Mouse (Mus musculus) urinary bladder, postnatal 36 days (tissue): ENCODE measurements around the gene BC048679.
A peak's percentile ranks its signal among the peaks of the same experiment; 100 is the strongest.
"Not testable (repeated sequence)": the region's sequence is repeated elsewhere in the genome, so short reads cannot be mapped to it uniquely, and the experiment has no call there.

Experiments
- DNase-seq, 2 experiments: peaks; one replicate each; pipeline ENCODE4 v3.0.0; 2022; ENCODE audit warnings: low spot score in 2 of 2, mixed read lengths in 1 of 2

The BC048679 gene

DNA sequence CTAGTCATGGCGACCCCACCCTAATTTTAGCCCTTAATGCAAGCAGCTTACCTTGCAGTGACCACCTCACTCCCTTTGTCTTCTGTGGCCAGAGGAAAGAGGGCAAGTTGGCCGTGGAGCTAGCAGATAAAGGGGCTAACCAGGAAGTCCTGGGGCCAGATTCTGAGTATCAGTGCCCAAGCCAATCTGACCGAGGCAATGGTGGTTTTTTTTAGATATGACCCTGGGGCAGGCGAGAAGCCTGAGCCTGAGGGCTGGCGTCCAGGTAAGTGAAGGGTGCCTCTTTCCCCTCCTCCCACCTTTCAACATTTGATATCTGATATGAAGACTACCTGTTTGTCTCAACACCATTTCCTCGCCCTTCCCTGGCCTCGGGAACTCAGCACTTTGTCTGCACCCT, at the start of gene BC048679:
Gene BC048679, minus strand, starts transcription at position 101 of the 400 bp plus-strand sequence.
- DNase-seq = no peak

DNA sequence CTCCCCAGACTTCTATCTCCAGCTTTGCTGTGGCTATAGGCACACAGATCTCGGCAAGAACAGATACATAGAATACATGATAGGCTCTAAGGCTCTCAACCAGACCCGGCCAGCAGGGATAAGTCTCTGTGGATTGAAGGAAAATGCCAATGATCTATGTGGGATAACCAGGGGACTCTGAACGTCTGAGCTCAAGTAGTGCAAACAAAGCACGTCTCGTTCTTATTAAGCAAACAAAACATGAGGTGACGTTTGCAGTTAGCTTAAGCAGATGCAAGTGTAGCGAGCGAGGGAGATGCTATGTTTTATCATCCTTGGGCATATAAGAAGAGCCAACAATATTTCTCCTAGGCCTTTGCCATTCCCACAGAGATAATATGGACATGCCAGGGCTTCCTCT, 44.9 kb upstream of the BC048679 start:
- no peak for DNase-seq

DNA sequence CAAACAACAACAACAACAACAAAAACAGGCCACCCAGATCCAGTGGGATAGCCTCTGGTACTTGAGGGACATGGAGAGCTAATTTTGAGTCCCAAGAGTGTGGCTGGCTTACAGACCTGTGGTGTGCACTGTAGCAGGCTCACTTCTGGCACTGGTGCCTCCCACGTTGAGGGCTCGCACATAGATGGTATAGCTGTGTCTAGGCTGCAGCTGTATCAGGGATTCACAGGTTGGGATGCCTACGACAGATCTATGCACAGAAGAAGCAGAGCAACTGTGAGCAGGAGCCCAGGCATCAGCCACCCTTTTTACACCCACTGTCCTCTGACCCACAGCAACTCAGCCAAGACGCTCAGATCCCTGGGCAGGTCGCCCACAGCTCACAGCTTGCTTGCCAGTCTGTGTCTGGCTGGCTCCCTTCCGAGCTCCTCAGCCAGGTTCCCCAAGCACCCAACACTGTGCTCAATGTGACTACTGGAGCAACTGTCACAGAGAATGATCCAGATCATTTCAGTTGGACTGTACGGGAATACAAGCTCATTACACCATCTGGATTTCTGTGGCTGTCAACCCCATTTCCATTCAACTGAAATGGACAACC, 43.9 kb upstream of the BC048679 start:
- peak in 1 of 2 experiments; percentile 75 for DNase-seq

DNA sequence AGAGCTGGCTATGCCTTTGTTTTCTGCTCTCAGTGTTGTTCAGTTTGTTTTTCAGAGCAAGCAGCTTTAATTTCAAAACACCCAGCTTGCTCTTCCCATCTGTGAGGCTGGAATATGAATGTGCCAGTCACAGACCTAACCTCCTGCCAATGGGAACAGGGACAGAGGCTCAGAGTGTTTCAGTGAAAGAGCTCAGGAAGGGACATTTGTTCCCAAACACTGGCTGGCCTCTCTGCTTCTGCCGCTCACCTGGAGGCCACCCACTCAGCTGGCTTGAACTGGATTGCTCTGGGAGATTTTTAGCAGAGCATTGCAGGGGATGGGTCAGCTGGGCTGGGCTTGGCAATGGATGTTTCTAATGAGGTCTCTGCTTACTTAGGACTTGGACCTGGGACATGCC, 42.9 kb upstream of the BC048679 start:
- no peak for DNase-seq

DNA sequence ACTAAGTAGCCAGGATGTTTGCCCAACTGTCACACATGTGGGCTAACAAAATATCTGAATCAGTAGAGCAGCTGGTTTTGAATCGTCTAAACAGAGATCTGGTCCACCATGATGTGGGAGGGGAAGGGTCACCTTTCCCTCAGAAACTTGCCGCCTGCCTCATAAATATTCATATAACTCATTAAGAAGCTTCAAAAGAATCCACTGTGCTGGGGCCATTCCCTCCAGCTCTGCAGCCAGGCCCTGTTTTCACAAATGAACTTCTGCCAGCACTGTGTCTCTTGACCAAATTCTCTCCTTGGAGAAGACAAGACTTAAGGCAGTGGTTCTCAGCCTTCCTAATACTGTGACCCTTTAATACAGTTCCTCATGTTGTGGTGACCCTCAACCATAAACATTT, 41.5 kb upstream of the BC048679 start:
- no peak for DNase-seq

DNA sequence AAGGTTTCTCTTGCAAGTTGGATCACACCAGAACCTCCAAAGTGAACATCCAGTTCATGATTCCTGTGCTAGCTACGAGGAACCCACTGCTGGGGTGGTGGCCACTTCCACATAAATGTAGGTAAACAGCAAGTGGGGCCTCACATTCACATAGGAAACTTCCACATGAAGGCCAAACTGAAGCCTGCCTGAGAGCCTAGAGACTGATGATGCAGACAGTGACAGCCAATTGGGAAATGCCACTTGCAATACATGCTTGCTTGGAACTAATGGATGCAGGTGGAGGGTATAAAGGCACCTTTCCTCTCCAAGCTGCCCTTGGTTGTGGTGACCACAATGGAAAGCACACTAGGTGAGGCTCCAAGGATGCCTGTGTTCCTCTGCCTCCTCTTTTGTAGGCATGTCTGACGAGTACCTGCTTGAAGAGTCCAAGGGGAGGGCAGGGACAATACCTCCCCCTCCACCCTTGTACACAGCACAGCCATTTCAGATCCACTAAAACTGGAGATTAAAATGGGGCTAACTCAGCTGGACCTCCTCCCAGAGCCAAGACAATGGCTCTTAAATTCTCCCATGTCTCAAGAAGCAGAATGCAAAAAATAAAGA, 40.1 kb upstream of the BC048679 start:
- no peak for DNase-seq

DNA sequence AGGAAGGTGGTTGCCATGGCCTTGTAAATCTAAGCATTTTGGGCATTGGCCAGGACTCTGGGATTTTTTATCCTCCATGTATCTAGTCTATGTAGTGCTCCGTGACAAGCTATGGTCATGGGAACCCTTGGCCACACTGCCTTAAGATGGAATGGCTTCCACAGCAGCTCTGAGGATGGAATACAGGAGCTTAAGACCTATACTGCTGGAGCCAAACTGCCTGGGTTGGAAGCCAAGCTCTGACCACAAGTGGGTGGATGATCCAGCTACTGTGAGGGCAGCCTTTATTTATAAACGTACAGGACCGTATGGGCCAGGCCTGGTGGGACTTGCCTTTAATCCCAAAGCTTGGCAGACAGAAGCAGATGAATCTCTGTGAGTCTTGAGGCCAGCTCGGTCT, 38.4 kb upstream of the BC048679 start:
- DNase-seq = no peak

DNA sequence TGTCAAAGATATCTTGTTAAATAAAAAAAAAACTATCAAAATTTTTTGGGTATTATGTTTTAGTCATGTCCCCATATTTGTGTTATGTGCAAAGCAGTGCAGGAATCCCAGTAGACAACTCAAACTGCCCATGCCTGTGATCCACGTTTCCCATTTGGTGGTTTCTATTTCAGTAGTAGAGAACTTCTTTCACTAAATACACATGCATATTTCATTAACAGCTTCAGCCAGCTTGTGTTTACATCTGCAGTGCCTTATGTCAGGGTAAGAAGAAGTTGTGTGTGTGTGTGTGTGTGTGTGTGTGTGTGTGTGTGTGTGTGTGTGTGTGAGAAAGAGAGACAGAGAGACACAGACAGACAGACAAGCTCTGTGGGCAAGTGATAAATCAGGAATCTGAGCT, 33.4 kb upstream of the BC048679 start:
- DNase-seq = no peak

DNA sequence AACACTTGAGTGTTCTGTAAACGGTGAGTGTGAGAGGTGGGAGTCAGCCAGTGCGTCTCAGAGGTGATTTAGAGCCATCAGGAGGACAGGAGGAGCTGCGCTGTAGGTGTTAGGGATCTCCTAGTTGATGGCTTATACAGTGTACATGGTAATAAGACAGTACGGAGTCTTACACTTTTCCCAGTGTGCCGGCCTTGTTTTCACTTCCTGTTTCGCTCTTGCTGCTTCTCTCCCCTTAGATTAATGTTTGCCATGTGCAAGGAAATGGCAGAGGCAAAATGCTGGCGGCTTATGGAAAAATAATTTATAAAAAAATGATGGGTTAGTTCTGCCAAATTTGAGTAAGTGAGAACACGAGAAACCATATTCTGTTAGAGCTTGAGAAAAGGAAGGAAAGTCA, 30.8 kb upstream of the BC048679 start:
- DNase-seq = no peak

DNA sequence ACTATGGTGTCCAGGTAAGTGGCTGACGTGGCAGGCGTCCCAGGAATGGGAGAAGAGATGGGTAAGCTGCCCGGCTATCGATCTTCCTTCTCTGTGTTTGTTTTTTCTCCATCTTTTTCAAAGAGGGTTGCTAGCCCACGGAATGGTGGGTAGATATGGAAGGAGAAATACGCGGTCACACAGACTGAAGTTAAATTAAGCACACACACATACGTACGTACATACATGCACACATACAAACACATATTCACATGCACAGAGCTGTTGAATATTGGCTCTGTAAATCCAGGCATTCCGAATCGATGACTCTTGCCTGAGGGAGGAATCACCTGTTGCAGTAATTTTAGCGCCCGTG, 25.6 kb upstream of the BC048679 start:
- no peak for DNase-seq

DNA sequence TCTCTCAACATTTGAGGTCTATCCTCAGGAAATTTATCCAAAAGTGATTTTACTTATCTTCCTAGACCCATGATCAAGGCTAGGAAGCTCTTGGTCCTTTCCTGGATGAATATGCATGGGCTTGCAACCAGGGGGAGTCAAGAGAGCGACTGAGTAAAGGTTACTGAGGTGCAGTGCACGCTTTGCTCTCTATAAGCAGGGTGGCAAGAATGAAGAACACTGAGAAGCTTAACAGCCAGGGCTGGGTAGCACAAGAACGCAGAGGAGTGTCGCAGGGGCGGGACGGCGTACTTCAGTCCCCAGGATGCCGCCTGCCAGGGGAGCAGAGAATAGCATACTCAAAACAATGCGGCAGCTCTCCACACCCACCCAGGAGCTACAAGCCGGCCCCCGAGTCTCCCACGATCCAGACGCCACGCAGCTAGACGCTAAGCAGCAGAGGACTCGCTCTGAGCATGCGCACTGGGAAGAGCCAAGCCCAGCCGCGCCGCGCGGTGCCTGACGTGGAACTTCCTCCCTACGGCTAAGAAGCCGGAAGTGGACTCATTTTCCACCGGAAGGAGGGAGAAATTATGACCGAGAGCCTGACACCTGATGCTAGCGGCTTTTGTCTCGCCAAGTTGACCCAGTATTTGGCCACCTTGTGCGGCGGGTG, 25.1 kb upstream of the BC048679 start:
- DNase-seq = peak; percentile 78 to 87

DNA sequence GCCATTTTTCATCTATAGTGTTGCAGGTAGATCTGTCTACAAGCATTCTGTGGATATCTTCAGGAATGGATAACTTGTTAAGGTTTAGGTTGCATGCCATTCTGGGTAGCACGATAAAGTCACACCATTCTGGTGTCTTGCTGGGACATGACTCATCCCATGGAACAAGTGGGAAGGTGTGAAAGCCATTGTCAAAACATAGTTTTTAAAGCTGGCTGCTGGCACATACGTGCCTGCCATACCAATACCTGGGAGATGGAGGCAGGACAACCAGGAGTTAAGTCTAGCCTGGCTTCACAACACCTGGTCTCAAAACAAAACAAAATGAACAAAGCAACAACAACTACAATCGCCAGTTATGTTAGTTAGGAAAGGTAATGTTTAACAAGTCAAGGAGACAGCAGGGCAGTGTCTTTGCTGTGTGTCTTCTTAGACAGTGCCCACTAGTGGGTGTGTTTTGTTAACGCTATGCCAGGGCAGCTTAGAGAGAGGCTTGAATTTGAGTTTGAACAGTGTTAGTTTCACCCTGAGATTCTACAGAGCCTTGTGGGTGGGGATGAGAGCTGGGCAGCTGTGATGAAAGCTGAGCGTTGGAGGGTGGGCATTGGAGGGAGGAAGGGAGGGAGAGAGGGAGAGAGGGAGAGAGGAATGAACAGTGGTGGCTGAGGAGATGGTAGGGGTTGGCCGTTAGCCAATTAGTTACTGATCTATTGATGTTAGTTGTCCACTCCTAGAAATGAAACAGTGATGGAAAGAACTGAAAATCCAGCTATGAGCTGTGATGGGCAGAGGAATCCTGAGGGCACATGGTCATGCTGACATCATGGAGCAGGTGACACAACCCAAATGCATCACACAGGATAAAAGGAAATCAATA, 18.3 kb upstream of the BC048679 start:
- DNase-seq = no peak

DNA sequence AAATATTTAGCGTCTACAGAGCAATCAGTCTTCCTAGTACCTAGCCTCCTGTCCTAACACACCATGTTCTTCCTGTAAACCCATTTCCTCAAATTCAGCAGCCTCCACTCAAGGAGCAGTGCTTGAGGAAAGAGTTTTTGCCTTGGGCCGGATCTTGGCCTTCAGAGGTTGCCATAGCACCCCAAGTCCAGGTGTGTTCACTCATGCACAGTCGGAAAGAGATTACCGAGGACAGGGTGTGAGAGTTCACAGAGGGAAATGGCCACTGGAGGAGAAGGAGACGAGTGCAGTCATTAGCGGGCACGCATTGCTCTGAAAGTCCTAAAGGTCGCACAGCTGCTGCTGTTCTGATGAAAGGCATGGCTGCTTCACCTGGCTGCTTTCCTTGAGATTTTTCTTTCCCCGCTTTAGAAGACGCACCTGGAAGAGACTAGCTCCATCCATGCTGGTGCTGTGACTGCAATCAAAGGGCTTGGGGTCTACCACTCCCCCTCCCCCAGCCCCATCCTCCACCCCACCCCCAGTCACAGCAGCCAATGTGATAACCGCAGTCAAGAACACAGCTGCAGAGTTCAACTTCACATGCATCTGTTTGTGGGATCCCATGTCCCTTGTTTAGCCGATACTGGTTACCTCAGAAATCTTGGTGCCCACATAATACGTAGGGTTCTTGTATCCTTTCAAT, 17.0 kb upstream of the BC048679 start:
- DNase-seq = no peak

DNA sequence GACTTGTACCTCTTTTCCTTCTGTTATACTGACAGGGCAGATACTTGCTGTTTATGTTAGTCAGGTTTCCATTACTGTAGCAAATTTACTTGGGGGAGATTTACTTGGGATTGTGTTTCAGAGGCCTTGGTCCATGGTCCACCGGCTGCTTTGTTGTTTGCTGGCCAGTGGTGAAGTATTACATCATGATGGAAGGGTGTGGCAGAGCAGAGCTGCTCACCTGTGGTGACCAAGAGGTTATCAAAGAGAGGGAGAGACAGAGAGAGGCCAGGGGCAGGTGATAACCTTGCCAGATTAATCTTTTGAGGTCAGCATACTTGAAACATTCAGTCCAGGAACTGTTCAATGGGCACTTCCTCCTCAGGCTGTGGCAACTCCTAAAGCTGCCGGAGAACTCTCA, 3.0 kb upstream of the BC048679 start:
- DNase-seq = no peak

DNA sequence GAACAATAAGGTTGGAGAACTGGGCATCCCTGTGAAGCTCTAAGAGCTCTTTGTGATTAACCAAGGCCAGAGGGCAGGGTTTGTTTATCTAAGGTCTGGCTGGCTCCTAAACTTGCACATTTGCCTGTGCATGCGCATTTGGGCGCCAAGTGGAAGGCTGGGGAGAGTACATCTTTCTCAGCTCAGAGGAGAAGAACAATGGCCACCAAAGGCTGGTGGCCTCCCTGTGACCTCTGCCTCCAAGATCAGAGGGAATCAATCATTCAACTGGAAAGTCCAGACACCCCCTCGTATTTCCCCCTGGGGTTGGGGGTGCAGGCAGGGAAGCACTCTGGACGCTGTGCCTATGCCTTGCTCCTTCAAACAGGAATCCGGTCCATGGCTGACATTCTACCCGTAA, 910 bp downstream of the BC048679 start:
- no peak for DNase-seq

DNA sequence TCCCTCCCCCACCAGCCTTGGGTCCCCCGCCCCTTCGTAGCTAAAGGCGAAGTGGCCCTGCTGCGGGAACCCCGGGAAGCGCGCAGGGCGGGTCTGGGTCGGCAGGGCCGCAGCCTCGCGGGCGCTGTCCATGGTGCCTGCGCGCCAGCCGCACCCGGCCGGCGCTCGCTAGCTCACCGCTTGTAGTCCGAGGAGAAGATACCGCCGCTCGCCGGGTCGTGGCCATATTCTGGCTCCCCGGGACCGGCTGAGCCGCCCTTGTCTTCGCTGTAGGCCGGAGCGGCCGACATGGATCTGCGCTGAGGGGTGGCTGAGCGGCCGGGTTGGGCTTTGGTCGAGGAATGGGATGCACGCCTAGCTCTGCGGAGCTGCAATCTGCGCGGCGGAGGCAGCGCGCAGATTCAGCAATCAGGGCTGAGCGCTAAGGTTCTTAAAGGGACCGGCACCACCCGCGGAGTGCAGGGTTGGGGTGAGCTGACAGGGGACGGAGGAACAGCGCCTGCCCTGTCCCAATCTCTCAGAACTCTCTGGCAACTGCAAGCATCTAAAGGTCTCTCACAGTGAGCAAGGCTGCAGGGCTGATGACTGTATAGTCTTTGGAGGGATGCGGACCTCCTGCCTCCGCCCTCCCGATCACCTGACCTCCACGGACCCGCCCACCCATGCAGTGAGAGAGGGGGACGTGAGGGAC, 4.6 kb downstream of the BC048679 start, which contains the start of gene Ap3b2:
Gene Ap3b2, minus strand, starts transcription at position 595 of the 691 bp plus-strand sequence.
- DNase-seq = peak; percentile 49 to 50

DNA sequence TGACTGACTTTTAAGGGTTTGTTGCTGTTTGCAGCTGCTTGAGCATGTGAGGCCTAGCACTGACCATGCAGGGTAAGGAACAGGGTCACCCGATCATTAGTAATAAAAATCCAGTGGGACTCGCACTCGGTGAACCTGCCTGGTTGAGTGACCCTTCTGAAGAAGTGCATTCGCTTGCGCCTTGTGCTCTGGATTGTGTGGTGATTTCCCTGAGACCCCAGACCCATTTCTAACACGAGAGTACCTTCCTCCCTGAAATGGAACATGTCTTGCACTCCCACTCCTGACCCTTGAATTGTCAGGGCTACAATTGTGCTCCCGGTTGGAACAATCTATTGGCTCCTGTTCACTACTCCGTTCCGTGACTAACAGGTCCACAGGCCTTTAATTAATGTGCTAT, 5.5 kb downstream of the BC048679 start:
- DNase-seq = no peak

DNA sequence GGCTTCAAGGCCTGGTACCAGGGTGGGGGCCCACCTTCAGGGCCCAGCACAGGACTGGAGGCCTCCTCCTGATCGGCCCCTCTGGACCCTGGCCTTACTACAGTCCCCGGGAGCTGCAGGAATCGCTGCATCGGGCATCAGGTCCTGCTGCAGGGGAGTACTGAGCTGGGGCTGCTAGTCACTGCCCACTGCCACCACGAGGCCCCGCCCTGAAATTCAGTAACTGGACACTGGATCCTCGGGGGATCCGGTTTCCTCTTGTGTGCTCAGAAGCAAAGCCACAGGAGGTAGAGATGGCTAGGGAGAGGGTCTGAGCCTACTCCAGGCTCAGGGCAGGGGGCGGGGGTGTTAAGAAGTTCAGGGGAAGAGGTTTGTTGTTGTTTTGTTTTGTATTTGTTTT, 8.4 kb downstream of the BC048679 start:
- no peak for DNase-seq

DNA sequence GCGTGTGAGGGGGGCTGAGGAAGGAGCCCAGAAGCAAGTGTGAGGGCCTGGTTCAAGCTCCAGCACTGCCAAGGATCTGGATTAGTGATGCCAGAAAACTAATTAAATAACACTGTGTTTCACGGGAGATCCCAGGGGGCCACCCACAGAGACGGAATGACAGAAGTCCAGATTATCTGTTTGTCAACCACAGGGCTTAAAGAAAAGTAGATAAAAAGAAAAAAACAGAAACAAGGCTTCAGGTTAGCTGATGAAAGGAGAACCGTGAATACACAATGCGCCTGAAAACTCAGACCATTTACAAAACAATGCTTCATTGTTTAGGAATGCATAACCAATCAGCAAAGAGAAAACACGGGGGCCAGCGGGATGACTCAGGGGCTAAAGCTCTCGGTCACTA, 17.3 kb downstream of the BC048679 start:
- DNase-seq = no peak

DNA sequence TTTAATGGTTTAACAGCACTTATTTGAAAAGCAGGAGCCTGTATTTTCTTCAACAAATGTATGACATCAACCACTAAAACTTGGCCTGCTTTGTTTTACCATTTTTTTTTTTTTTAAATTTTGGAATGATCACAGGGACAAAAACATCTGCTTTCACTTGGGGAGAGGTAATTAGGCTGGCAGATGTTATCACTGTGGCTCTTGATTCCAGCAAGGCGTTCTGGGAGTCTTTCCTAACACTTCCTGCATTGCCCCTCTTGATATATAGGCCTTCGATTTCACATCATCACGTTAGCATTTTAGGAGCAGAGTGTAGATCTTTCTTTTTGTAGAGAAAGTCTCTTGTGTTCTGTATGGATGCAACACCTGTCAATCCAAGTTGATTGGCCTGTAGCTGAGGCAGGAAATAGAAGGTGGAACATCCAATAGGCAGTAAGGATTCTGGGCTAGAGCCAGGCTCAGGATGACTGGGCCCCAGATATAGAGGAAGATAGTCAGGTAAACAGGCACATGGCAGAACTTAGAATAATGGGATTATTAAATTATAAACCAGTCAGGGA, 18.5 kb downstream of the BC048679 start:
- no peak for DNase-seq

DNA sequence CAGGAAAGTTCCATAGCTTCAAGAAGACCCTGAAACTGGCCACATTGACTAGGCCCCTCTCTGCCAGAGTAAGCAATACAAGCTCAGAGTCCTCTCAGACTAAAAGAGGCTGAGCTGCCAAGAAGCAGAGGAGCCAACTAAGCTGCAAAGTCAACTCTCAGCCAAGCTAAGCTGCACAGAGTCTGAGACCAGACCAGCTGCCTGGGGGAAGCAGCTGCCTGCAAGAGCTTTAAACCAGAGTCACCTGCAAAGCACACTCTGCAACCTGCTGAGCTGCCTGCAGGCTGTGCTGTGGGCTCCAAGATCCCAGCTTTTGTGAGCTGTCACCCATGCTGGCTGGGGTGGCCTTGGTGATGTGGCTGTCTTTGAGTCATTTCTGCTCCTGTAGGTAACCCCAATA, 19.8 kb downstream of the BC048679 start:
- not testable (repeated sequence) for DNase-seq
